Mouse (Mus musculus): ENCODE data around the gene Flcn. TPM values are rescaled to one million over a fixed set of nuclear protein-coding genes. Genes with fewer than 3 reads are reported as not detected.
A peak's percentile ranks its signal among the peaks of the same experiment; 100 is the strongest.

The Flcn gene
- polyA plus RNA-seq, 1 experiment from 2014 or later = 30.6 TPM

- H3K27me3 ChIP-seq (ENCODE audit: insufficient read depth, low read length) = no peaks in the 10 kb centered on the region
- DNase-seq (ENCODE audit: low spot score) = no peak
- H3K36me3 ChIP-seq (ENCODE audit: insufficient read depth, low read length) = peaks cover 84% of the 10 kb centered on the region
- no peak for ATAC-seq (replicated peaks; ENCODE audit: low FRiP score, low read depth)
- H3K27ac ChIP-seq = no peak overlapping the region
- 97% methylated on average over 8 of the region's 8 CpGs for WGBS
- no peaks in the 10 kb centered on the region for H3K9me3 ChIP-seq (replicated peaks; ENCODE audit: low read length)
- no peak for TF ChIP-seq CTCF (IDR thresholded peaks at IDR 0.05; ENCODE audit: low read depth)
- no peak overlapping the region for H3K9ac ChIP-seq (ENCODE audit: low read depth, low read length)
- H3K4me1 ChIP-seq (replicated peaks; ENCODE audit: insufficient read depth, low read length) = no peaks in the 10 kb centered on the region
- no peak overlapping the region for H3K4me3 ChIP-seq (replicated peaks; ENCODE audit: low read depth, low read length)
- H3K4me2 ChIP-seq (ENCODE audit: low read length) = no peak overlapping the region
Measured at GRCm38 (mm10) chr11:59801881-59802280, 7.9 kb downstream of the Flcn start.

GRCm38 (mm10) chr11:59800412-59800811 is 9.4 kb downstream of the Flcn start:
- no peak overlapping the region for H3K27ac ChIP-seq
- no peaks in the 10 kb centered on the region for H3K9me3 ChIP-seq (replicated peaks; ENCODE audit: low read length)
- H3K27me3 ChIP-seq (ENCODE audit: insufficient read depth, low read length) = no peaks in the 10 kb centered on the region
- DNase-seq (ENCODE audit: low spot score) (no peak), ATAC-seq (replicated peaks; ENCODE audit: low FRiP score, low read depth) (no peak)
- peaks cover 72% of the 10 kb centered on the region for H3K36me3 ChIP-seq (ENCODE audit: insufficient read depth, low read length)
- no peak overlapping the region for H3K4me3 ChIP-seq (replicated peaks; ENCODE audit: low read depth, low read length)
- WGBS = 96% methylated on average over 10 of the region's 10 CpGs
- TF ChIP-seq CTCF (IDR thresholded peaks at IDR 0.05; ENCODE audit: low read depth) = peak; percentile 22; the same call in 1 of the 2 replicates
- no peaks in the 10 kb centered on the region for H3K4me1 ChIP-seq (replicated peaks; ENCODE audit: insufficient read depth, low read length)
- H3K9ac ChIP-seq (ENCODE audit: low read depth, low read length) = no peak overlapping the region
- H3K4me2 ChIP-seq (ENCODE audit: low read length) = no peak overlapping the region

DNA sequence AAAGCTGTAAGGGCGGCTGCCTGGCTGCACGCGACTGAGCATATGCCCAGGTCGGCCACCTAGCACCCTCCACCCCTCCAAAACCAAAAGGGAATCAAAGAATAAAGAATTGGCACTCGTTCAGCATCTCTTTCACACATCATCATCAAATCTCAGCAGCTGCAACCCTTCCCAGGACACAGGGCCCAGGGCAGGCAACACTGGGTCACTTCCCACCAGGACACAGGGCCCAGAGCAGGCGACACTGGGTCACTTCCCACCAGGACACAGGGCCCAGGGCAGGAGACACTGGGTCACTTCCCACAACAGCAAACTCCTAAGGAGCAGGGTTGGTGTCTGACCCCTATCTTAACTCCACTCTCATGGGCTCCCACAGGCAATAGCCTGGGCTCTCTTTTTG is 16.4 kb downstream of the Flcn start:
- Histone ChIP-seq H3K4me3 (replicated peaks; ENCODE audit: low read depth, low read length) (no peak overlapping the region), H3K27ac (no peak overlapping the region), H3K27me3 (ENCODE audit: insufficient read depth, low read length) (no peaks in the 10 kb centered on the region), H3K9ac (ENCODE audit: low read depth, low read length) (no peak overlapping the region), H3K4me1 (replicated peaks; ENCODE audit: insufficient read depth, low read length) (no peaks in the 10 kb centered on the region), H3K36me3 (ENCODE audit: insufficient read depth, low read length) (peaks cover 46% of the 10 kb centered on the region), H3K4me2 (ENCODE audit: low read length) (no peak overlapping the region), H3K9me3 (replicated peaks; ENCODE audit: low read length) (no peaks in the 10 kb centered on the region)
- 88% methylated on average over 6 of the region's 6 CpGs for WGBS
- no peak for DNase-seq (ENCODE audit: low spot score)
- no peak for ATAC-seq (replicated peaks; ENCODE audit: low FRiP score, low read depth)
- TF ChIP-seq CTCF (IDR thresholded peaks at IDR 0.05; ENCODE audit: low read depth) = no peak

- Histone ChIP-seq H3K9me3 (replicated peaks; ENCODE audit: low read length) (no peaks in the 10 kb centered on the region), H3K27me3 (ENCODE audit: insufficient read depth, low read length) (no peaks in the 10 kb centered on the region), H3K4me1 (replicated peaks; ENCODE audit: insufficient read depth, low read length) (no peaks in the 10 kb centered on the region; the same call in 1 of the 2 replicates), H3K4me2 (ENCODE audit: low read length) (no peak overlapping the region), H3K4me3 (replicated peaks; ENCODE audit: low read depth, low read length) (no peak overlapping the region), H3K36me3 (ENCODE audit: insufficient read depth, low read length) (peaks cover 26% of the 10 kb centered on the region), H3K27ac (no peak overlapping the region), H3K9ac (ENCODE audit: low read depth, low read length) (no peak overlapping the region)
- ATAC-seq (replicated peaks; ENCODE audit: low FRiP score, low read depth) (no peak), DNase-seq (ENCODE audit: low spot score) (no peak)
- WGBS = 83% methylated on average over 1 of the region's 1 CpGs
- TF ChIP-seq CTCF (IDR thresholded peaks at IDR 0.05; ENCODE audit: low read depth) = no peak
Measured at GRCm38 (mm10) chr11:59789311-59789710, 20.5 kb downstream of the Flcn start.

GRCm38 (mm10) chr11:59787199-59787781 is 22.5 kb downstream of the Flcn start, which contains the start of gene Pld6:
Gene Pld6, minus strand, starts transcription at chr11:59787645.
- no peaks in the 10 kb centered on the region for H3K9me3 ChIP-seq (replicated peaks; ENCODE audit: low read length)
- H3K27ac ChIP-seq = no peak within 1 kb of the TSS
- no peaks in the 10 kb centered on the region; the same call in 1 of the 2 replicates for H3K4me1 ChIP-seq (replicated peaks; ENCODE audit: insufficient read depth, low read length)
- H3K4me2 ChIP-seq (ENCODE audit: low read length) = peak within 1 kb of the TSS; percentile 83
- under 1% methylated on average over 49 of the region's 51 CpGs for WGBS
- peak; percentile 11; the same call in 1 of the 2 replicates for TF ChIP-seq CTCF (IDR thresholded peaks at IDR 0.05; ENCODE audit: low read depth)
- ATAC-seq (replicated peaks; ENCODE audit: low FRiP score, low read depth) = peak; percentile 82
- H3K4me3 ChIP-seq (replicated peaks; ENCODE audit: low read depth, low read length) = peak within 1 kb of the TSS; percentile 37
- peak; percentile 52 for DNase-seq (ENCODE audit: low spot score)
- peaks cover 6% of the 10 kb centered on the region; the same call in 1 of the 2 replicates for H3K36me3 ChIP-seq (ENCODE audit: insufficient read depth, low read length)
- H3K9ac ChIP-seq (ENCODE audit: low read depth, low read length) = peak within 1 kb of the TSS; percentile 49; the same call in 1 of the 2 replicates
- no peaks in the 10 kb centered on the region for H3K27me3 ChIP-seq (ENCODE audit: insufficient read depth, low read length)

GRCm38 (mm10) chr11:59786444-59787198 is 23.2 kb downstream of the Flcn start:
- Histone ChIP-seq H3K36me3 (ENCODE audit: insufficient read depth, low read length) (no peaks in the 10 kb centered on the region), H3K9ac (ENCODE audit: low read depth, low read length) (peak overlapping the region; percentile 49; the same call in 1 of the 2 replicates), H3K4me1 (replicated peaks; ENCODE audit: insufficient read depth, low read length) (no peaks in the 10 kb centered on the region; the same call in 1 of the 2 replicates), H3K4me3 (replicated peaks; ENCODE audit: low read depth, low read length) (peak overlapping the region; percentile 37), H3K27ac (no peak overlapping the region), H3K27me3 (ENCODE audit: insufficient read depth, low read length) (no peaks in the 10 kb centered on the region), H3K4me2 (ENCODE audit: low read length) (peak overlapping the region; percentile 83), H3K9me3 (replicated peaks; ENCODE audit: low read length) (no peaks in the 10 kb centered on the region)
- WGBS = 39% methylated on average over 15 of the region's 15 CpGs
- ATAC-seq (replicated peaks; ENCODE audit: low FRiP score, low read depth) (peak; percentile 16; the same call in 1 of the 2 replicates), DNase-seq (ENCODE audit: low spot score) (no peak)
- no peak for TF ChIP-seq CTCF (IDR thresholded peaks at IDR 0.05; ENCODE audit: low read depth)

Measured in kidney, postnatal 0 days (tissue).